Mouse (Mus musculus) C2C12 (cell line): Measurements from ENCODE around the gene Hapln3.

Experiments
- CEBPB ChIP-seq: IDR thresholded peaks from one replicate; pipeline ENCODE4 v1.6.1; 2011; ENCODE audit warnings: low read depth, mild to moderate bottlenecking, control low read depth, moderate library complexity
- CTCF ChIP-seq: IDR thresholded peaks from one replicate; pipeline ENCODE4 v1.5.1; 2011; ENCODE audit not compliant: control insufficient read depth, insufficient read depth, insufficient read length
- MYOD1 ChIP-seq: IDR thresholded peaks from one replicate; pipeline ENCODE4 v1.6.1; 2011; ENCODE audit warnings: low read depth; ENCODE audit not compliant: control insufficient read depth, insufficient read length
- MYOG ChIP-seq: IDR thresholded peaks from one replicate; pipeline ENCODE4 v1.6.1; 2011; ENCODE audit not compliant: control insufficient read depth, insufficient read length; ENCODE audit errors: extremely low read depth
- USF1 ChIP-seq: IDR thresholded peaks from one replicate; pipeline ENCODE4 v1.6.1; 2011; ENCODE audit warnings: low read depth, mild to moderate bottlenecking, control low read depth, moderate library complexity

- TF ChIP-seq CTCF (no peak), USF1 (no peak), MYOG (no peak), CEBPB (no peak), MYOD1 (no peak)
These were observed at the start of gene Hapln3 for GRCm38 (mm10) chr7:79130843-79131444.
